21 mouse cellular contexts compared by ENCODE assay signal in the genomic region with DNA sequence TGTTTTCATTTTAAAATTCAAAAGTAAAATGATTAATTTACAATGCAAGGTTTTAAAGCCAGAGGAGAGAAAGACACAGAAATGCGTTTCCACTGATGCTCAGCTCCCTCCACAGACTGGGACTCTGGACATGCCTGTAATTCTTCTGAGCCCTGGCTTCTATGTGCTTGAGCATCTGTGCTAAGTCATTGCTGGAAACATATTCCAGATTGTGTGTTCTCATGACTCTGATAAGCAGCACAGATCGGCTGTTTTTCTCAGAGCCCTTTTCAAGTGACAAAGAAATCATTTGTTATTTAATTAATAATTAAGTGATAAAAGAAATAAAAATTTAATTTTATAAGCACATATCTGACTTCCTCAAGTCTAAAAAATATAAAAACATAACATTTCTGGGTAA.
DNase-seq lines count a peak whose midpoint lies in the region; ATAC-seq lines count a peak whose summit lies in the region.
"Had no signal": no experiment of that assay in that cellular context is flagged by ENCODE, and none has a peak within 500 bp of the region (broad histone marks: within the 10 kb centered on the region; RNA-seq: fewer than 3 reads in every experiment).

No protein-coding gene starts in this region.

- 78% methylated on average over 2 of the region's 2 CpGs for WGBS in forebrain, embryonic 14.5 days
- 80% methylated on average over 2 of the region's 2 CpGs for WGBS in forebrain, embryonic 10.5 days

- no peaks in the 10 kb centered on the region for H3K27me3 ChIP-seq in forebrain, embryonic 14.5 days (replicated peaks; ENCODE audit: control insufficient read depth, insufficient read depth, low read length)
- H3K27me3 ChIP-seq in forebrain, embryonic 10.5 days (ENCODE audit: poor library complexity, severe bottlenecking): no peaks in the 10 kb centered on the region
- H3K27me3 ChIP-seq: embryonic facial prominence, embryonic 12.5 days; forebrain, embryonic 15.5 days; heart, embryonic 15.5 days had no signal

- no peak overlapping the region for H3K4me3 ChIP-seq in forebrain, embryonic 14.5 days (ENCODE audit: low read depth, low read length)
- H3K4me3 ChIP-seq in forebrain, embryonic 10.5 days: no peak overlapping the region
- H3K4me3 ChIP-seq: embryonic facial prominence, embryonic 12.5 days; forebrain, embryonic 15.5 days; heart, adult 2 months; heart, embryonic 15.5 days; hindbrain, embryonic 10.5 days had no signal

- no peak overlapping the region for H3K27ac ChIP-seq in forebrain, embryonic 14.5 days (ENCODE audit: low read depth, low read length)
- no peak overlapping the region for H3K27ac ChIP-seq in forebrain, embryonic 10.5 days
- H3K27ac ChIP-seq: embryonic facial prominence, embryonic 12.5 days; forebrain, embryonic 15.5 days; heart, adult 2 months; heart, embryonic 15.5 days; hindbrain, embryonic 10.5 days; hindbrain, embryonic 14.5 days had no signal

- DNase-seq in forebrain, embryonic 14.5 days (ENCODE audit: low spot score): peak; percentile 9
- no peak for DNase-seq in forebrain, embryonic 10.5 days (ENCODE audit: extremely low spot score, low spot score)
- peak; percentile 7 to 36 for DNase-seq in layer of hippocampus, adult 18-20 months (ENCODE audit: low spot score in 2 of 2)
- DNase-seq in layer of hippocampus, postnatal 10 days (ENCODE audit: low spot score in 2 of 2): no peak
- DNase-seq in brain, adult 2 months (ENCODE audit: low read depth, low spot score): peak; percentile 42
- DNase-seq in layer of hippocampus, adult 9-10 months (ENCODE audit: low spot score): peak; percentile 40
- no peak for DNase-seq in adrenal gland, postnatal 14 days
- DNase-seq in kidney, adult 9 months: no peak
- DNase-seq: adrenal gland, postnatal 10 days; cerebellum, adult 11 months; cerebellum, adult 8-10 months; cerebellum, postnatal 25 days; gastrocnemius, postnatal 14 days; heart, adult 2 months; heart, postnatal 14 days had no signal

- H3K4me1 ChIP-seq in forebrain, embryonic 14.5 days (ENCODE audit: control insufficient read depth, insufficient read depth, low read length): no peaks in the 10 kb centered on the region
- no peaks in the 10 kb centered on the region for H3K4me1 ChIP-seq in forebrain, embryonic 10.5 days
- H3K4me1 ChIP-seq: embryonic facial prominence, embryonic 12.5 days; forebrain, embryonic 15.5 days; heart, embryonic 15.5 days; hindbrain, embryonic 10.5 days had no signal

- no peaks in the 10 kb centered on the region for H3K9me3 ChIP-seq in forebrain, embryonic 14.5 days (replicated peaks; ENCODE audit: control insufficient read depth, low read length)
- H3K9me3 ChIP-seq in forebrain, embryonic 10.5 days: no peaks in the 10 kb centered on the region
- H3K9me3 ChIP-seq: embryonic facial prominence, embryonic 12.5 days; forebrain, embryonic 15.5 days; heart, embryonic 15.5 days; hindbrain, embryonic 10.5 days had no signal

- ATAC-seq in forebrain, embryonic 14.5 days: no peak
- ATAC-seq: forebrain, embryonic 15.5 days had no signal

- no peaks in the 10 kb centered on the region for H3K36me3 ChIP-seq in forebrain, embryonic 14.5 days (ENCODE audit: control insufficient read depth, insufficient read depth, low read length)
- H3K36me3 ChIP-seq in forebrain, embryonic 10.5 days (replicated peaks): no peaks in the 10 kb centered on the region
- H3K36me3 ChIP-seq: embryonic facial prominence, embryonic 12.5 days; forebrain, embryonic 15.5 days; heart, embryonic 15.5 days; hindbrain, embryonic 10.5 days had no signal

- no peak overlapping the region for H3K4me2 ChIP-seq in forebrain, embryonic 14.5 days (ENCODE audit: low read length)
- H3K4me2 ChIP-seq: embryonic facial prominence, embryonic 12.5 days; forebrain, embryonic 15.5 days; heart, embryonic 11.5 days; heart, embryonic 15.5 days; hindbrain, embryonic 14.5 days had no signal

- no peak overlapping the region for H3K9ac ChIP-seq in forebrain, embryonic 14.5 days (ENCODE audit: low read length)
- H3K9ac ChIP-seq: embryonic facial prominence, embryonic 12.5 days; forebrain, embryonic 15.5 days; heart, embryonic 15.5 days; hindbrain, embryonic 14.5 days had no signal

Comparison
In these comparisons a context has a peak if more than half of its experiments do, and no peak if none do; other contexts are left out.
1. DNase-seq: peak in forebrain, embryonic 14.5 days (single experiment), layer of hippocampus, adult 18-20 months (2 of 2), brain, adult 2 months (single experiment) and layer of hippocampus, adult 9-10 months (single experiment); none in forebrain, embryonic 10.5 days (single experiment), layer of hippocampus, postnatal 10 days (0 of 2), adrenal gland, postnatal 14 days (single experiment) and kidney, adult 9 months (single experiment).